Mouse (Mus musculus): Measurements from ENCODE around the gene Fam107b.

Gene Fam107b

DNA sequence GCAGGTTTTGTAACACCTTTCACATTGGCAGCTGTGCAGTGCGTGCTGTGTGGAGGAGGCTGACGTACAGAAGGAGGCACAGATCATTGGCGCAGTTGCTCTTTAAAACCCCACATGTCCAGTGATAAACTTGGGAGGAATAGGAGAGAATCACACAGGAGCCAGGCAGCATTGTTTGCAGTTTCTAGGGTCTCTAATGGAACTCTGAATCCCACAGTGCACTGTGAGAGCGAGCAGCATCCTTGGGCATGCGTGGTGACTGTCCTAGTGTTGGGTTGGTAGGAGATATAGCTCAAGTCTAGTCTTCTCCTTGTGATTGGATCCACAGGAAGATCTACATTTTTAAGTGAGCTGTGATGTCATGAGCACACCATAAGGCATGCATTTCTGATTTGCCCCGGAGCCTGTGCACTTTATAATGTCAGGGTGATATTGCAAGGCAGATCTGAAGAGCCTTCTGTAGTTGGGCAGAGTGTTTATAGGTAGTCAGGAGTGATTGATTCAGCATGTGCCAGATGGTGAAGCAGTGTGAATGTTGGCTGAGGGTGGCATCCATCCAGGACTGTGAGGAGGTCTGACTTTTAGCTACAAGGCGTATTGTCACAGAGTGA lies 169.2 kb downstream of the Fam107b start:
- peak in 1 of 2 experiments; percentile 33 for DNase-seq (ENCODE audit: low spot score in 2 of 2)

DNA sequence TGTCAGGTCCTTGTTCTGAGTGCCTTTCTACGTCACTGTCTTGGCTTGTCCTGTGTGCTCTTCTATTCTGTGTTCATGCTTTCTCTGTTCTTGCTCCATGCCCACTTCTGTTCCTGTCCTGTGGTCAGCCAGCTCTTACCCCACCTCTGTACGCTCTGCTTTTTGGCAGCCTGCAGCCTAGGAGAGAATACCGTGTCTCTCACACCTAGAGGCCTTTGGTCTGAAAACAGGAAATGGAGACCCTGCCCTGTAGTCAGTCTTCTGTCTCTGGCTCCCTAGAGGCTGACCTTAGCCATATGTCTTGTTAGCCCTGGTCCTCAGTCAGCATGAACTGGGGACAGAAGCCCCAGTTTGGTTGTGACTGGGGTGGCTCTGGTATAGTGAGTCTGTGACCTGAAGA lies 170.0 kb downstream of the Fam107b start:
- no peak for DNase-seq (ENCODE audit: low spot score in 2 of 2)

DNA sequence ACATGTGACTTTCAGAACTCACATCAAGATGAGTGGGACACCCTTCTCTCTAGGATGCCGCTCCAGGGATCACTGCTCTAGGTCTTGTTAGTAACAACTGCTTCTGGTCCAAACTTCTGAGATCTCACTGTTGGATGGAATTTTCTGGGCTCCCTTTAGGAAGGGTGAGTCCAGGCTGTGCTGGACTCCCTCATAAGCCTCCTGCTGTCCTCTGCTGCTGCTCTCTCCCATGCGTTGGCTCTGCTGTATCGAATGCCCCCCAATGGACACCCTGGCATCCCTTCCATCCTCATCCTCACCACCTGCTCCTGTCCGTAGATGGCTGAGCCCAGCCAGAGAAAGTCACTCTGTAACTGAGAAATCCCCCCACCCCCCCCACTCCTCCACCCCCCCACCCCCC lies 170.4 kb downstream of the Fam107b start:
- DNase-seq (ENCODE audit: low spot score in 2 of 2): no peak

DNA sequence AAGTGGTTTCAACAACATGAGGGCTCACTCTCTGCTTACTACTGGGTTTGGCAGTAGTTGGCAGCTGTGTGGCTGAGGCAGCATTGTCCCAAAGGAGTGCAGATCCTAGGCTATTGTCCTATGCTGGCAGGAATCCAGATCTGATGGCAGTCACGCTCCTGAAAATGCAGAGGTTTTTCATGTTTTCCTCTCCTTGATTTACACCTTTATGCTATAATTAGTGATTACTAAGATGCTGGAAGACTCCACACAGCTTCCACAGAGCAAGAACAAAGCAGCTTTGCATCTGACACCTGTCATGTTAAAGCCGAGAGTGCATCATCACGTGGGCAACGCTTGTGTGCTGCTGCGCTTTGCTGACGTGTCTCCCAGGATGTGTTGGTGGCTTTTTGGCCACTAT lies 172.2 kb downstream of the Fam107b start:
- DNase-seq (ENCODE audit: low spot score in 2 of 2): no peak

DNA sequence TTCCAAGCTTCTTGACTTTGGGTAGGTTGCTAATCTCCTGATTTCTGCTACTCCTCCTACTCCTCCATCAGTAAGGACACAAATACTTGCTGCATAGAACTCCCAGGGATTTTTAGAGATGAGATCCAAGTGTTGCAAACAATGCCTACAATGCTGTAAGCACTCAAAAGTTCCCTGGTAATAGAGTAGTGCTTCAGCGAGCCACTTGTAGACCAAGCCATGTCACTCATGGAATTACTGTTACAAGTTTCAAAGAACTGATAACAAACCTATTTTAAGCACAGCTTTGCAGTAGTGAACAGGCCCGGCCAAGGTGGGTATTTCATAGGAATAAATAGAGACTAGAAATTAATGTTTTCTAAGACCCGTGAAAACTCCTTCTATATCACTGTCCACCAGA lies 174.8 kb downstream of the Fam107b start:
- no peak for DNase-seq (ENCODE audit: low spot score in 2 of 2)

DNA sequence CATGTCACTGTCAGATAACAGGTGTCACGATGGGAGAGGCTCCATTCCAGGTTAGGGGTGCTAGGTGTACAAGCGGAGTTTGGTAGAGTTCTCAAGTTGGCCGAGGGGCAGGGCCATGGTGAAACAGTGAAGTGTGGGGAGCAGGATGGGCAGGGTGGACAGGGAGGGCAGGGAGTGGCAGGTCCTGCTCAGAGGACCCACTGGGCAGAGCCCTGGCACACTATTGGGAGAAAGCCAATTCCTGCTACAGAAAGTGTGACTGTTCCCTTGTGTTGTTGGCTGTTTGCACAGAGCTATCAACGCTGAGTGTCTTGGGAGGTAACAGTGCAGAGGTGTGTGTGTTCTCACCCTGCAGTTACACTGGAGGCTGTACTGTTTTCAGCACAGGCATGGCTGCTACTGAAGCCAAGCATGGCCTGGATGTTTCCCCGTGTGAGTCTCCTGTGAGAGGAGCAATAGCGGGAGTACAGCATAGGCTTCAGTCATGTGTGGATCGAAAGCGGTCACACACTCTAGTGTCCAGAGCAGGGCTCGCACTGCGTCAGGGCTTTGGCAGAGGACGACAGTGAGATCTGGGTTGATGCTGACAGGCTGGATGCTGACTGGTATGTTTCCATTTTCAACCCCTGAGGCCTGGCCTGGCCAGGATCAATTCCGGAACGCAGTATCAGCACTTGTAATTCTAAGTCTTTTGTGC lies 175.8 kb downstream of the Fam107b start:
- no peak for DNase-seq (ENCODE audit: low spot score in 2 of 2)

DNA sequence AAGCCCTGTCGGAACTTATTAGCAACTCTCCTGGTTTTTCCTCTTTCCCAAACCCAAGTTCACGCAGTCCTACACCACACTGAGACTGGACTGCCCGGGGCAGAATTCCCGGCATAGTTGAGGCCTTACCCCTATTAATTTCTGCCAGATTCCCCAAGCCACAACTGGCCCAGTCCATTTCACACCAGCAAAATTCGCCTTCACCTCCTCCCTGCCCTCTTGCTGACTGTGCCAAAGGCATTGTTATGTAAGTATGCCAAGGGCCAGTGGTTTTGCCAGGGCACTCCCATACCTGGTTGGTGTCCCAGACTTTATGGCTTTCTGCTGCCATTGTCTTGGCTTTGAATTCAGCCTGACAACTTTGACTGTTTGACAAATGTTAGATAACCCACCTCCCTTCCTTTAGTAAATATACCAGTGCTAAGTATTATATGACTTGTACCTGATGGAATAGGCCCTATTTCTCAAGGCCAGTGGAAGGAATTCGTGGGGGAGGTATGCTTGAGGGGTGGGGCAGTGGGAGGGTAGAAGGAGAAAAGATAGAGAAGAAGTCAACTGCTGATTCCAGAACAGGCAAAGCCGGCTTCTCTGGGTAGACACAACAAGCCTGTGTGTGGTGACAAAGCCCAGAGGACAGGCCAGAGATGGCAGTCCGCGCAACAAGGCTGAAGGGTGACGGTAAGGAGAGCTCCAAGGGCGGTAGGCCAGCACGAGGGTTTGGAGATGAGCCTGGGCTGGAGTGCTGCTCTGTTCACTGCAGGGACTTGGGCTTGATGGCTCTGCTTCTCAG lies 178.6 kb downstream of the Fam107b start:
- no peak for DNase-seq (ENCODE audit: low spot score in 2 of 2)

DNA sequence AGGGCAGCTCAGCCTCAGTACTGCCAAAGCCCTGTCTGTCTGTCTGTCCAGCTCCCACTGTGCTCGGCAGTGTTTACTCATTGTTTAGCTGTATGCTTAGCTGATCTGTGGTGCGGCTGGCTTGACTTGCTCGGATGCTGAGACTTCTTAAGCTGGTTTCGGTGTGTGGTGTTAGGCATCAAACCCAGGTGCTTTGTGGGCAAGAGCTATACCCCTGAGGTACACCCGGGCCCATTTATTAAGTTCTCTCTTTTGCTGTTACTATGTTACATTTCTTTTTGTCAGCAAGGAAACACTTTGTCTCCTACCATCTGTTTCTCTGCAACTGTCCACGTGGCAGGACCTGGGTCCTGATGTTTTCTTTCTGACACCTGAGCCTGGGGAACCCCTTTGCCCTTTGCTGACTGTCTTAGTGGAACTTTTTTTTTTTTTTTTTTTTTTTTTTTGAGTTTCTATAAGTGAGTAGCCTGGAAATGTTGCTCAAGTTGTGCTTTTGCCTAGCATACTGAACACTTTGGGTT lies 179.3 kb downstream of the Fam107b start:
- DNase-seq (ENCODE audit: low spot score in 2 of 2): no peak

DNA sequence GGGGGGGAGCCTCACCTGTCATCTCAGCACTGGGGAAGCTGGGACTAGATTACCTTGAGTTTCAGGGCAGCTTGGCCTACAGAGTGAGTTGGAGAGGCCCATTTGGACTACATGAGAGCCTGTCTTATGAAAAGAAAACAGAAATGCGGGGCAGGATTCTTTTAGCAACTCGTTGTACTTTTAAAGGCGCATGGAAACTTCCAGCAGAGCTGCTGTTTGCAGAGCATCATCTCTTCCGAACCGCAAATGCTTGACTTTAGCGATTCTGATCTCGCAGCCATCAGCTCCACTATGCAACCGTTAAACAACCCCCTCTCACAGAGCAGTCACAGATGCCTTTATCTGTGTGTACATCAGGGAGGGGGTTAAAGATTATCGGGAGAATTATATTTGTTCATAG lies 179.8 kb downstream of the Fam107b start:
- DNase-seq (ENCODE audit: low spot score in 2 of 2): no peak

DNA sequence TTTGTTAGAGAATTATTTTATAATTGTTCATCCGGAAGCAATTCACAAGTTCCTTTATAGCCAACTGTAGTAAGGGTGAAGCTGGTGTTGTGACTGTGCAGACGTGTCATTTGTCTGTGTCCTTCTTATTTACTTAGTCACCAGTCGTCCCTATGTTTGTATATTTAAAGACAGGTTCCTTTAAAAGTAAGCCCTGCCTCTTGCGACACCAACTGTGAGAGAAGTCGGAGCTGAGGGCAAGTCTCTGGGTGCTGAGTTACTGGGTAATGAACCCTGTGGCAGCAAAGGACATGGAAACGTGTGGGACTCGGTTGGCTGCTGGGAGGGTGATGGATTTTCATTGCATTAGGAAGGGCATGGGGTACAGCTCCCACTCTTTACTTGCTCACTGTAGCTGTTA lies 182.1 kb downstream of the Fam107b start:
- DNase-seq (ENCODE audit: low spot score in 2 of 2): no peak

DNA sequence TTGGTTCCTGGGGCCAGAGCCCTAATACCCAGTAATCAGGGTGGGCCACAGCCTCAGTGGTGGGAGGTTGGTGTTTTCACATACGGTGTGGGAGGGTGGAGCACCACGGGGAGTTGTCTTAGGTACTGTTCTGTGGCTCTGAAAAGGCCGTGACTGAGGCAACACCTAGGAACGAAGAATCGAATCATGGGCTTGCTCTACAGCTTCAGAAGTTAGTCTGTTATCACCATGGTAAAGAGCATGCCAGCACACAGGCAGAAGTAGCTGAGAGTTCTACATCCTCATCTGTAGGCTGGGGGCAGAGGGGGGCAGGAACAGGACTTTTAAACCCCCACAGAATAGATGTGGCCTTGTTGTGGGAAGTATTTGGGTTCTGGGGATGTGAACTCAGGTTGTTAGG lies 182.6 kb downstream of the Fam107b start:
- DNase-seq (ENCODE audit: low spot score in 2 of 2): no peak

DNA sequence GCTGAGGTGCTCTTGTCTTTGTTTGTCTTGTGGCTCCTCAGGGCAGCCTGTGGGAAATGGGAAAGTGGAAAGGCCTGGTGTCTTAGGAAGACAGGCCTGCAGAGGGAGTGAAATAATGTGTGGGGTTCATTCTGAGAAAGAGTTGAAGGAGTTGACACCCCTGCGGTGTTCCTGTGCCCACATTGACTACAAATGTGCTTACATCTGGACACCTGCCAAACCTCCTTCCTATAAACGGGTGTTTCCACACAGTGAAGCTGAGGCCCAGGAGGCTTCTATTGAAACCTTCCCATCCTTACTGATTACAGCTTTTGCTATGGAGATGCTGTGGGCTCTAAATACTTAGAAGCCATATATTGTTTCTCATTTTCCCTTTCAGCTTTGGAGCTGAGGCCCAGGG lies 183.5 kb downstream of the Fam107b start:
- no peak for DNase-seq (ENCODE audit: low spot score in 2 of 2)

DNA sequence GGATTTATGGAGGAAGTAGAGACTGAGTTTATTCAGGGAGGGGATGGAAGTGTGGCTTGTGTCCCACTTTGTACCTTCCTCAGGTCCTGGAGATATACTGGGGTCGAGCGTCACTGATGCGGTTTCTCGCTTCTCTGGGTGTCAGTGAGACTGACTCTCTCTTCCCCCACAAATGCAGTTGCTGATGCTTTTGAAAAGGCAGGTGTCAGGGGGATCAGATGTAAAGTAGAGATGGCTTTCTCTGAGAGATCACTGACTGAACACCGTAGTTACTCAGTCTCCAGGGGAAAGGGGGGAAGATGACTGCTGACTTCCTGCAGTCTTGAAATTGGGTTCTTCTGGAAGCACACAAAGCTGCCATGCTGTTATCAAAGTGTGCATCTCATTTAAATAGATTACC lies 185.6 kb downstream of the Fam107b start:
- no peak for DNase-seq (ENCODE audit: low spot score in 2 of 2)

DNA sequence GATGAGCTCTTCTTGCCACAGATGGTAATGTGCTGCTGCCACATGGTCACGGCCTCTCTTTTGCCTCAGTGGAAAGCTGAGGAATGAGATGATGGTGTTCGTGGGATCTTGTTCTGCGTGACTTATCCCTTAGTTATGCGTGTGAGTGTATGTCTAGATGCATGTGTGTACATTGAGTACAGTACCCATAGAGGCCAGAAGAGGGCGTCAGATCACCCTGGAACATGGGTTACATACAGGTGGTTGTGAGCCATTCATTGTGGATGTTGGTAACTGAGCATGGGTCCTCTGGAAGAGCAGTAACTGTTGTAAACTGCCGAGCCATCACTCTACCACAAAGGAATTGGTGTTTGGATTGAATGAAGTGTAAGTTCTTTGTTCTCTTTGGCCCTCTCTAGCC lies 188.1 kb downstream of the Fam107b start:
- no peak for DNase-seq (ENCODE audit: low spot score in 2 of 2)

DNA sequence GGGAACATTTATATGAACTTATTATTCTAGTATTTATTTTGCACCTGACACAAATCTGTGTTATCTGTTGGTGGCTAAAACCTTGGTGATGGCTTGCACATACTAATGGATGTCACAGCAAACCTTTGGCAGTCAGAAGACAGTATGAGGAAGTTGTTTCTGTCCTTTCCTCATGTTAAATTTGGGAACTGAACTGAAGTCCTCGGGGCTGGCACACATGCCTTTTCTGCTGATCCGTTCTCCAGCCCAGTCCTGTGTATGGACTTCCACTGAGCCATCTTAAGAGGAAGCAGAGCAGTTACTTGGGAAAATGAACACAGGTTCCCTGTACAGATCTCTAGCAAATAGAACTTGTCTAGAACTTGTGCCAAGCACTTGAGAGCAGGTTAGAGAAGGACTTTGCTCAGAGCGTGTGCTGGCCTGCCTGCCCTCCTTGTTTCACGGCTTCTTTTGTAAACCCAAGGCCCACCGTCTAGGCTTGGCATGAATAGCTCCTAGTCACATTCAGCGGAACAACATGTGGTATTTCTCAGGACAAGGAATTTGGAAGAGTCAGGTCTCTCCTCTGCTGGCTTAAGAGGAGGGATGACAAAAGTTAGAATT lies 190.0 kb downstream of the Fam107b start:
- DNase-seq (ENCODE audit: low spot score in 2 of 2): no peak

DNA sequence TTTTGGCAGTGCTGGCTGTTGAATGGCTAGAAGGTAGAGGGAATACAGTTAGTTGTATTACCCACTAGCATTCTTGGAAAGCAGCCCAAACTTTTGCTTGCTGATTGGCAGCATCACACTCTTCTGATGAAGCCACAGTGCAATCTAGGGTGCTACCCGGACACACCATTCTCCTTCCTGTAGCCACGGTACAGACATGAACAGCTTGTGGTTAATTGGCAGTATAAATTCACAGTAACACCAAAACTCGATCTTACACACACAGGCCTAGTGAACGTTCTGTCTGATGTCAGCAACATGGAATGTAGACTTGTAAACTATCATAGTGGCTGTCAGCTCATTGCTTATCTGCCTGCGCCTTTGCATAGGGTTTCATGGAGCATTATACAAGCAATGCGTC lies 193.8 kb downstream of the Fam107b start:
- no peak for DNase-seq (ENCODE audit: low spot score in 2 of 2)

DNA sequence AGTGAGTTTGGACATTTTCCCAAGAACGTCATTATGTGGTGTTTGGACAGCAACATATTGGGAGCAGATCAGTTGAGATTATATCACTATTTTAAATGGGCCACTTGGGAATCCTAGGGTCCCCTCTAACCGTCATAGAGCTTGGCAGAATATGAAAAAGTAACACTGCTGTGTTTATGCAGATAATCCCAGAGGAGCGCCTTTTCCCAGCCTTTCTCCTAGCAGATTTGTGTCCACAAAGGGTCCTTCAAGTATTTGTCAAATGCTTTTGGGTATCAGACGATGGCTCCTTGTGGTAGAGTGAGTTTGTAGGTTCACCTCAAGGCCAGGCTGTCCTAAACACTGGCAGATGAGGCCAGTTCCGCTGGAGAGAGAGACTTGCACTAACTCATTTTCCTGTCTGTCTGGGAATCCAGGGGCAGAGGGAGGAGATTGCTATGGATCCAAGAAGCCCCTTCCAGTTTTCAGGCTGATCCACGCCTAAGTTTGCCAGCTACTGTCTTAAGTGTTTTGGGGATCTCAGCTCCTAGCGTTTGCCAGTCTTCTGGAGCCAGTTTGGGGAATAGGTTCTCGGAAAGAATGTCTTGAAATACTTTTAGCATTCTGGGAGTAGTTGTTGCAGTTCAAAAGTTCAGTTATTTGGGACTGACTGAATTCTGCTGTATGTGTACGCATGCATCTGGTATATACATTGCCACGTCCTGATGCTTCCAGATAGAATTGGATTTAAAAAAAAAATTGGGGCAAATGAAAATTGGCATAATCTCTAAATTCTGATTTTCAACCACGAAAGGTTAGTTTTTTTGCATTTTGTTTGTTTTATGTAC lies 195.9 kb downstream of the Fam107b start:
- DNase-seq (ENCODE audit: low spot score in 2 of 2): no peak

DNA sequence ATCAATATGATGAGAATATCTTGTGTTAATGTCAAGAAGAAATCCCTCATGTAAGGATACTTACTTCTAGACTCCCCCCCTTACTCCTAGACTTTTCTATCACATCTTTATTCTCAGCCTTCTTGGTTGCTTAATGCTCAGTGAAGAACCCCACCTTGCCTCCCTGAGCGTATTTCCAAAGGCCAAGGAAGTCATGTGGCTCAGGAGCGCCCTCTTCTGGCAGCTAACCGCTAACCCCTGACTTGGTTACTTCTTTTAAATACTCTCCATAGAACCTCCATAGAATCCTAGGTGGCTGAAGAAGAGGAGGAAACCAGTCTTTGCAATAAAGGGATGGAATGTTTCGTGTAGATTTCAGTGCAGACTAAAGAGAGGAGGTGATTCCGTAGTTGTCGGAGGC lies 199.0 kb downstream of the Fam107b start:
- DNase-seq (ENCODE audit: low spot score in 2 of 2): peak in 1 of 2 experiments; percentile 48

DNA sequence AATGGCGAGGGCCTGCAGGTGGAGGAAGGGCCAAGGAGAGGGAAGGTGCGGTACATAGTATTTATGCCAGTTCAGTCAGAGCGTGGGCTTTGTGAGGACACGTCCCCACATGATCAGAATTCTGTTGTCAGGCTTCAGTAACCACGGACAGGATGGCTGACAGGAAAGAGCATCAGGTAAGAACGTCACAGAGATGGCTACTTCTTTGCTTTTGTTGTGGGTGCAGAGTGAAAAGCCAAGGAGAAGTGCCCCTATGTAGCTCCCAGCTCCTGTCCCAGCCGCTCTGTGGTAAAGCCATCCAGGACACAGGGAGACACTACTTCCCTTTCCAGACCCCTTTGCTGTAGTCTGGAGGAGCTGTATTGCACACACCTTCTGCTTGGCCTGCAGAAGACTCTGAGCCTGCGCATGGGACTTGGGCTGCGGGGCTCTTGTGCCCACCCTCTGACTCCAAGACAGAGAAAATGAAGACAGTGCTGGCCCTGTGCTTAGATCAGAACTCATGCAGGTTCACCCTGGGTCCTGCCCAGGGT lies 199.6 kb downstream of the Fam107b start:
- no peak for DNase-seq (ENCODE audit: low spot score in 2 of 2)

DNA sequence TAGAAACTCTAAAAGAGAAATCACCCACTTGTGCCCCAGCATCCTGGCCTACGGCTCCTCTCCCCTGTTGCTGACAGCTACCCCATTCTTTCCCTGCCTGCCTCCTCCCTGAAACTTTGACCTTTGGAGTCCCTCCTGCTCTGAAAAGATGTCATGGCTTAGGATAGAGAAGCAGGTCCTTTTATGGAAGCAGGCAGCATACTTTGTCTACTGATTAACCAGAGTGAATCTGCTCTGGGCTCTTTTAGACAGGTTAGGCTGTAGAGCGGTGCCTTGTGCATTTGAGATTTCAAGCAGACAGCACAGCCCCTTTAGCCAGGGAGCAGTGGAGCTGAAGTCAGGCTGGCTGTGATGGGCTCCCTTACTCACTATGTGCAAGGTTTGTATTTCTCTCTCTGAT lies 200.1 kb downstream of the Fam107b start:
- DNase-seq (ENCODE audit: low spot score in 2 of 2): no peak

DNA sequence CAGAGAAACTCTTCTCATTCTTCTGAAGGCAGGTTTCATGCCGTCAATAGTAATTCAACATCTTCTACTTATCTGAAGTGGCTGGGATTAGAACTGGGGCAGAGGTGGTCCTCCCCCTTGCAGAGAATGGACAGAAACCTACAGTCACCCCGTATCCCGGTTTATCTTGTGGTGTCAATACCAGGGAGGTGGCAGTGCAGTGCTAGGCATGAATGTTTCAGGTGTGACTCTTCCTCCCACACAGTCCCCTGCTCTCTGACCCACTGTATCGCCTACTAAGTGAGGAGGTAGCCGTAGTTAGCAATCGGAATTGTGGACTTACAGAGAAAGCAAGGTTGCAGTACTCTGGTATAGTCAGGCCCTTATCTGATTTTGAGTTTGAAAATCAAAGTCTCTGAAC lies 201.2 kb downstream of the Fam107b start:
- no peak for DNase-seq (ENCODE audit: low spot score in 2 of 2)

Measured in frontal cortex, postnatal 10 days (tissue).